ENCODE assay signal across 22 mouse cellular contexts in genomic region chr6:28398726-28399125, GRCm38 (mm10). TPM values are rescaled to one million over a fixed set of nuclear protein-coding genes. Genes with fewer than 3 reads are reported as not detected.
DNase-seq lines count a peak whose midpoint lies in the region; ATAC-seq and TF ChIP-seq lines count a peak whose summit lies in the region.
"Had no signal": no experiment of that assay in that cellular context is flagged by ENCODE, and none has a peak within 500 bp of the region (broad histone marks: within the 10 kb centered on the region; RNA-seq: fewer than 3 reads in every experiment).

No protein-coding gene starts in this region.

- H3K4me1 ChIP-seq in forebrain, postnatal 0 days (ENCODE audit: insufficient read depth), result peaks cover 10% of the 10 kb centered on the region; the same call in 1 of the 2 replicates
- peaks cover 24% of the 10 kb centered on the region for H3K4me1 ChIP-seq in forebrain, embryonic 12.5 days
- H3K4me1 ChIP-seq in E14TG2a.4 (replicated peaks; ENCODE audit: low read depth, low read length), result peaks cover 29% of the 10 kb centered on the region
- no peaks in the 10 kb centered on the region; the same call in 1 of the 2 replicates for H3K4me1 ChIP-seq in bone marrow, adult 2 months (ENCODE audit: control insufficient read depth, insufficient read depth, low read length)

- DNase-seq in forebrain, postnatal 0 days, result no peak
- DNase-seq in left cerebral cortex, adult 2 months (ENCODE audit: extremely low spot score in 1 of 2, low spot score in 2 of 2), result no peak
- no peak for DNase-seq in left cerebral cortex, adult 18-20 months (ENCODE audit: low spot score in 2 of 2)
- no peak for DNase-seq in neural tube, embryonic 10.5 days (ENCODE audit: extremely low spot score, low spot score)
- no peak for DNase-seq in embryo, embryonic 10 days (ENCODE audit: low spot score)
- DNase-seq: B cell, adult 2 months; cerebellum, adult 11 months; heart, adult 18-20 months; lung, postnatal 10 days had no signal

- H3K36me3 ChIP-seq in forebrain, postnatal 0 days (ENCODE audit: insufficient read depth), result no peaks in the 10 kb centered on the region
- H3K36me3 ChIP-seq in forebrain, embryonic 12.5 days (replicated peaks), result no peaks in the 10 kb centered on the region
- no peaks in the 10 kb centered on the region for H3K36me3 ChIP-seq in E14TG2a.4 (ENCODE audit: insufficient read depth, low read length)
- H3K36me3 ChIP-seq: kidney, embryonic 15.5 days; limb, embryonic 15.5 days had no signal

- no peak for TF ChIP-seq POLR2A in bone marrow, adult 2 months (IDR thresholded peaks at IDR 0.05; ENCODE audit: borderline replicate concordance, control insufficient read depth, low read depth, low read length)

- no peak overlapping the region for H3K27ac ChIP-seq in forebrain, postnatal 0 days (ENCODE audit: low read depth, low read length)
- no peak overlapping the region for H3K27ac ChIP-seq in forebrain, embryonic 12.5 days
- H3K27ac ChIP-seq in left cerebral cortex, adult 2 months, result no peak overlapping the region
- H3K27ac ChIP-seq in bone marrow, adult 2 months (ENCODE audit: control insufficient read depth, insufficient read depth, low read depth, low read length, poor library complexity), result no peak overlapping the region
- H3K27ac ChIP-seq: kidney, embryonic 15.5 days; limb, embryonic 15.5 days had no signal

- no peak overlapping the region for H3K9ac ChIP-seq in forebrain, postnatal 0 days
- H3K9ac ChIP-seq in forebrain, embryonic 12.5 days, result no peak overlapping the region
- H3K9ac ChIP-seq: kidney, embryonic 15.5 days; limb, embryonic 15.5 days had no signal

- no peaks in the 10 kb centered on the region for H3K27me3 ChIP-seq in forebrain, postnatal 0 days (ENCODE audit: insufficient read depth, low read length)
- peaks cover 52% of the 10 kb centered on the region for H3K27me3 ChIP-seq in forebrain, embryonic 12.5 days
- H3K27me3 ChIP-seq in E14TG2a.4 (ENCODE audit: insufficient read depth, low read length), result peaks cover 74% of the 10 kb centered on the region

- intact Hi-C loops in left cerebral cortex, adult 2 months (cut with DNase I), result no loop called here

- no peak overlapping the region for H3K4me3 ChIP-seq in forebrain, postnatal 0 days (ENCODE audit: low read depth, low read length)
- no peak overlapping the region for H3K4me3 ChIP-seq in forebrain, embryonic 12.5 days (replicated peaks)
- no peak overlapping the region for H3K4me3 ChIP-seq in left cerebral cortex, adult 2 months
- no peak overlapping the region for H3K4me3 ChIP-seq in E14TG2a.4 (replicated peaks; ENCODE audit: low read length)
- H3K4me3 ChIP-seq in bone marrow, adult 2 months (replicated peaks; ENCODE audit: control insufficient read depth, low read depth, low read length), result no peak overlapping the region
- H3K4me3 ChIP-seq: myocyte had no signal

- no peaks in the 10 kb centered on the region for H3K9me3 ChIP-seq in forebrain, postnatal 0 days (ENCODE audit: low read length)
- H3K9me3 ChIP-seq in forebrain, embryonic 12.5 days, result 0 out of 2 replicates have a peak, but pooled peaks cover 4% of the 10 kb centered on the region
- H3K9me3 ChIP-seq in E14TG2a.4 (ENCODE audit: low read length), result peaks cover 5% of the 10 kb centered on the region; the same call in 1 of the 2 replicates
- H3K9me3 ChIP-seq: kidney, embryonic 15.5 days; limb, embryonic 15.5 days had no signal

- 80% methylated on average over 3 of the region's 3 CpGs for WGBS in forebrain, postnatal 0 days
- WGBS in forebrain, embryonic 12.5 days, result 90% methylated on average over 3 of the region's 3 CpGs
- 72% methylated on average over 3 of the region's 3 CpGs for WGBS in bone marrow, adult 2 months

- H3K4me2 ChIP-seq in forebrain, postnatal 0 days (ENCODE audit: low read depth), result no peak overlapping the region
- no peak overlapping the region for H3K4me2 ChIP-seq in forebrain, embryonic 12.5 days

- peak; percentile 41 for TF ChIP-seq CTCF in forebrain, postnatal 0 days (IDR thresholded peaks at IDR 0.05; ENCODE audit: low read depth)
- peak; percentile 24 for TF ChIP-seq CTCF in left cerebral cortex, adult 2 months (IDR thresholded peaks at IDR 0.05)
- peak; percentile 63 for TF ChIP-seq CTCF in E14TG2a.4 (conservative IDR thresholded peaks at IDR 0.05; ENCODE audit: low read length)
- peak; percentile 20; the same call in 1 of the 2 replicates for TF ChIP-seq CTCF in bone marrow, adult 2 months (IDR thresholded peaks at IDR 0.05; ENCODE audit: control insufficient read depth, insufficient read depth, low read length)

- no peak for ATAC-seq in forebrain, postnatal 0 days
- no peak for ATAC-seq in forebrain, embryonic 12.5 days (ENCODE audit: low FRiP score)

RNA-seq across cellular contexts. Expression of gene Zfp800, which starts 0.9 kb away (rescaled TPM):
- 22.1 and 24.9 TPM in 2 replicates for total RNA-seq in forebrain, postnatal 0 days (2014; rRNA removed)
- 14.1 and 16.5 TPM in 2 replicates for polyA plus RNA-seq in forebrain, postnatal 0 days (2015; fragmentation: Nextera tagmentation; extraction: Ambion mirVana)
- 28.1 and 28.4 TPM in 2 replicates for polyA plus RNA-seq in forebrain, embryonic 12.5 days (2016; fragmentation: Nextera tagmentation; extraction: Ambion mirVana)
- 10 to 100 TPM; 20.9 to 24.5 TPM for total RNA-seq in left cerebral cortex, adult 2 months (2021)
- 10 to 100 TPM; 24.9 to 26.1 TPM for total RNA-seq in left cerebral cortex, adult 18-20 months (2021)
- 10.0 and 10.3 TPM in 2 replicates for polyA plus RNA-seq in bone marrow, adult 2 months (2011; ENCODE audit: insufficient read depth, insufficient read length, low replicate concordance, missing spikeins)

RNA-seq across cellular contexts. Expression of gene Arf5, which starts 24.6 kb away (rescaled TPM):
- total RNA-seq in forebrain, postnatal 0 days (2014; rRNA removed), result 292 and 346 TPM in 2 replicates
- polyA plus RNA-seq in forebrain, postnatal 0 days (2015; fragmentation: Nextera tagmentation; extraction: Ambion mirVana), result 536 and 587 TPM in 2 replicates
- 288 and 291 TPM in 2 replicates for polyA plus RNA-seq in forebrain, embryonic 12.5 days (2016; fragmentation: Nextera tagmentation; extraction: Ambion mirVana)
- 100 to 1,000 TPM; 263 TPM for total RNA-seq in left cerebral cortex, adult 2 months (2021)
- total RNA-seq in left cerebral cortex, adult 18-20 months (2021), result 100 to 1,000 TPM; 252 TPM
- 529 and 753 TPM in 2 replicates for polyA plus RNA-seq in bone marrow, adult 2 months (2011; ENCODE audit: insufficient read depth, insufficient read length, low replicate concordance, missing spikeins)

RNA-seq across cellular contexts. Expression of gene Fscn3, which starts 28.9 kb away (rescaled TPM):
- total RNA-seq in forebrain, postnatal 0 days (2014; rRNA removed), result 0.19 TPM in 1 of 2 replicates, not detected in the other
- not detected in 2 replicates for polyA plus RNA-seq in forebrain, postnatal 0 days (2015; fragmentation: Nextera tagmentation; extraction: Ambion mirVana)
- polyA plus RNA-seq in forebrain, embryonic 12.5 days (2016; fragmentation: Nextera tagmentation; extraction: Ambion mirVana), result not detected in 2 replicates
- total RNA-seq in left cerebral cortex, adult 2 months (2021), result not detected
- total RNA-seq in left cerebral cortex, adult 18-20 months (2021), result not detected
- not detected in 2 replicates for polyA plus RNA-seq in bone marrow, adult 2 months (2011; ENCODE audit: insufficient read depth, insufficient read length, low replicate concordance, missing spikeins)
- total RNA-seq: heart, adult 18-20 months; heart, postnatal 25 days; layer of hippocampus, adult 18-20 months had no signal
- polyA plus RNA-seq: cortical plate, adult 2 months; embryonic facial prominence, embryonic 14.5 days; forebrain, embryonic 11.5 days; limb, embryonic 15.5 days; midbrain, embryonic 10.5 days; myocyte had no signal

RNA-seq across cellular contexts. Expression of gene Gcc1, which starts 29.5 kb away (rescaled TPM):
- 17.1 and 17.2 TPM in 2 replicates for total RNA-seq in forebrain, postnatal 0 days (2014; rRNA removed)
- polyA plus RNA-seq in forebrain, postnatal 0 days (2015; fragmentation: Nextera tagmentation; extraction: Ambion mirVana), result 7.1 and 9.6 TPM in 2 replicates
- 14.8 and 16.2 TPM in 2 replicates for polyA plus RNA-seq in forebrain, embryonic 12.5 days (2016; fragmentation: Nextera tagmentation; extraction: Ambion mirVana)
- 10 to 100 TPM; 20.9 to 25.7 TPM for total RNA-seq in left cerebral cortex, adult 2 months (2021)
- 10 to 100 TPM; 20.2 to 20.7 TPM for total RNA-seq in left cerebral cortex, adult 18-20 months (2021)
- polyA plus RNA-seq in bone marrow, adult 2 months (2011; ENCODE audit: insufficient read depth, insufficient read length, low replicate concordance, missing spikeins), result 6.8 and 7.0 TPM in 2 replicates

RNA-seq across cellular contexts. Expression of gene Pax4, which starts 50.4 kb away (rescaled TPM):
- total RNA-seq in forebrain, postnatal 0 days (2014; rRNA removed), result 0.29 TPM in 1 of 2 replicates, not detected in the other
- polyA plus RNA-seq in forebrain, postnatal 0 days (2015; fragmentation: Nextera tagmentation; extraction: Ambion mirVana), result 0.11 and 0.16 TPM in 2 replicates
- 0.14 TPM in 1 of 2 replicates, not detected in the other for polyA plus RNA-seq in forebrain, embryonic 12.5 days (2016; fragmentation: Nextera tagmentation; extraction: Ambion mirVana)
- not detected for total RNA-seq in left cerebral cortex, adult 2 months (2021)
- not detected for total RNA-seq in left cerebral cortex, adult 18-20 months (2021)
- polyA plus RNA-seq in bone marrow, adult 2 months (2011; ENCODE audit: insufficient read depth, insufficient read length, low replicate concordance, missing spikeins), result not detected in 2 replicates
- total RNA-seq: heart, adult 18-20 months; heart, postnatal 25 days; layer of hippocampus, adult 18-20 months; left cerebral cortex, postnatal 10 days had no signal
- polyA plus RNA-seq: embryonic facial prominence, embryonic 14.5 days; forebrain, embryonic 11.5 days; kidney, embryonic 15.5 days; limb, embryonic 15.5 days; myocyte had no signal
